Mouse (Mus musculus) v-Abl transformed pro-B cells (cell line): Measurements from ENCODE around the gene Thnsl2.

Experiments used
- in situ Hi-C, 2 experiments: fragments of 400-800 bp; cut with MboI; formaldehyde crosslinking; loops; one replicate each; pipeline ENCODE4 v1.15.1; 2025; ENCODE audit not compliant: unreplicated experiment in 2 of 2

Thnsl2 gene

DNA sequence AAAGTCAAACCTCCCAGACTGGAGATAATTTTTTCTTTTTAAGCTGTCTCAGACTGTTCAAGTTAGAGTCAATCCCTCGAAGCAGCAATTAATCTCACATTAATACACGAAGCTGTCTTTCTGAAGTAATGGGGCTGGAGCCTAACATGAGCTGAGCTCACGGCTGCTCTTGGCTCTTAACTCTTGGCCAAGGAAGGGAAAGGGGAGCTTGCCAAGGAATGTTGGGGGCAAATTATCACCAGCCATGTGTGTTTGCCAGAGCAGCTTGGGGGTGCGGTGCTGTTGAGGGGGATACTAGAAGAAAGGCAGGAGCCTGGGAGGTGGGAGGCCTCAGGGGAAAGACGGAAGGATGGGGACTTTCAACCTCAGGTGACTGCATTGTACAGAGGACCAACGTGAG lies 63.0 kb downstream of the Thnsl2 start:
- in situ Hi-C loops = no loop called here
